Mouse (Mus musculus): ENCODE measurements around the gene Mis12. TPM values are rescaled to one million over a fixed set of nuclear protein-coding genes. Genes with fewer than 3 reads are reported as not detected.

The Mis12 gene
- total and polyA plus RNA-seq, 2 experiments from 2014 or later, result 7.6 to 12.7 TPM

DNA sequence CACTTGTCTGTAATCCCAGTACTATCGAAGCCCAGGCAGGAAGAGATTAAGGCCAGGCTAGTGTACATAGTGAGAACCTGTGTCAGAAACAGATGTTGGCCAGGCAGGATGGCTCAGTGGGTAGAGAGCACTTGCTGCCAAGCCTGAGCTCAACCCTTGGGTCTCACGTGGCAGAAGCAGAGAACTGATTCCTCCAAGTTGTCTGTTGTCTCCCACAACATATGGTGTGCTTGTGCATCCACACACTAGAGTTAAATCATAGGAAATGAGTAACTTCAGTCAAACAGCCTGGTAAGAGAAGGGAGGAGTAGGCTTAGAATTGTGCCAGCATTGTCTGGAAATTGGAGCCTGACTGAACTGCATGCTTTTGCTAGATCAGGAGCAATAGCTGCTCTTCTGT is 44.2 kb upstream of the Mis12 start:
- H3K36me3 ChIP-seq (ENCODE audit: insufficient read depth, low read length), result peaks cover 43% of the 10 kb centered on the region

DNA sequence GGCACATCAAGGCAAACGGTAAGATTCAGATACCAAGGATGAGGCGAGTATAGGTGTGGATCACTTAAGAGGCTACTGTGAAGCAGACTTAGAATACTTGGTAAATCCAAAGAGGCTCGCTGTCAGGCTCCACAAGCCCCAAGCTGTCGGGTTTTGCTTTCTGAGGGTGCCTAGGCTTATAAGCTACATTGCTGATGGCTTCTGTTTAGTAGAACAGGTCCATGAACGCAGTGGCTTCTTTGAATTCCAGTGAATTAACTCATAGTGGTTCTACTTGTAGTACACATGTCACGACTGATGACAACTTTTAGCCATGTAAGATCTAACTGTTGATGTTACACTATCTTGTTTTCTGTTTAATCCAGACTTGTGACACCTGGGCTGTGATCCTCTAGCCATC is 42.1 kb upstream of the Mis12 start:
- Histone ChIP-seq H3K9me3 (ENCODE audit: low read length) (no peaks in the 10 kb centered on the region), H3K4me2 (ENCODE audit: low read depth, low read length, poor library complexity, severe bottlenecking) (no peak overlapping the region), H3K4me3 (ENCODE audit: low read depth, low read length) (no peak overlapping the region), H3K27me3 (ENCODE audit: insufficient read depth, low read length) (no peaks in the 10 kb centered on the region), H3K4me1 (ENCODE audit: insufficient read depth, low read length) (no peaks in the 10 kb centered on the region), H3K27ac (ENCODE audit: low read depth, low read length) (no peak overlapping the region), H3K36me3 (ENCODE audit: insufficient read depth, low read length) (peaks cover 53% of the 10 kb centered on the region), H3K9ac (replicated peaks; ENCODE audit: low read length, poor library complexity, severe bottlenecking) (no peak overlapping the region)
- ATAC-seq (ENCODE audit: low FRiP score), result no peak
- no peak for DNase-seq (ENCODE audit: low spot score)
- no peak for TF ChIP-seq CTCF (IDR thresholded peaks at IDR 0.05)
- WGBS, result 95% methylated on average over 6 of the region's 6 CpGs

More for the DNA sequence above, 44.2 kb upstream of the Mis12 start:
- Histone ChIP-seq H3K4me3 (ENCODE audit: low read depth, low read length) (no peak overlapping the region), H3K4me1 (ENCODE audit: insufficient read depth, low read length) (no peaks in the 10 kb centered on the region), H3K4me2 (ENCODE audit: low read depth, low read length, poor library complexity, severe bottlenecking) (no peak overlapping the region), H3K27ac (ENCODE audit: low read depth, low read length) (no peak overlapping the region), H3K27me3 (ENCODE audit: insufficient read depth, low read length) (no peaks in the 10 kb centered on the region), H3K9me3 (ENCODE audit: low read length) (no peaks in the 10 kb centered on the region), H3K9ac (replicated peaks; ENCODE audit: low read length, poor library complexity, severe bottlenecking) (no peak overlapping the region)
- WGBS, result 78% methylated on average over 2 of the region's 2 CpGs
- ATAC-seq (ENCODE audit: low FRiP score) (no peak), DNase-seq (ENCODE audit: low spot score) (no peak)
- TF ChIP-seq CTCF (IDR thresholded peaks at IDR 0.05), result no peak

DNA sequence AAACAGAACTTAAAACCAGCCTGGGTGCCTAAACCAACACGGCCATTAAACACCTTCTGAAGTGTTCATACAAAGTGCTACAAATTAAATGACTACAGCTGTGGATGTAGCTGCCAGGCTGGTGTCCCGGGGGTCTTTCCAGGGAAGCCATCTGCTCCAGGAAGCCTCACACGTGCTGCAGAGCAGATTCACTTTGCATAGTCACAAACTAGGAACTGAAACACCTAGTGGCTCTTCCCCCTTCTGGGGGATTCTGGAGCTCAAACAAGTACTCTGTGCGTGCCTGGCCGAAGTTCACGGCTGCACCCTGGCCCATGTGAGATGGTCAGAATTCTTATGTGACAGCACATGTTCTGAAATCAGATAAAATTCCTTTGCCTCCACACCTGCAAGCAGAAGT is 39.2 kb upstream of the Mis12 start:
- H3K36me3 ChIP-seq (ENCODE audit: insufficient read depth, low read length), result peaks cover 43% of the 10 kb centered on the region
- no peaks in the 10 kb centered on the region for H3K9me3 ChIP-seq (ENCODE audit: low read length)
- WGBS, result 89% methylated on average over 6 of the region's 6 CpGs
- no peaks in the 10 kb centered on the region for H3K4me1 ChIP-seq (ENCODE audit: insufficient read depth, low read length)
- H3K9ac ChIP-seq (replicated peaks; ENCODE audit: low read length, poor library complexity, severe bottlenecking), result no peak overlapping the region
- DNase-seq (ENCODE audit: low spot score) (no peak), ATAC-seq (ENCODE audit: low FRiP score) (no peak)
- H3K4me3 ChIP-seq (ENCODE audit: low read depth, low read length), result no peak overlapping the region
- no peak overlapping the region for H3K4me2 ChIP-seq (ENCODE audit: low read depth, low read length, poor library complexity, severe bottlenecking)
- TF ChIP-seq CTCF (IDR thresholded peaks at IDR 0.05), result no peak
- H3K27me3 ChIP-seq (ENCODE audit: insufficient read depth, low read length), result no peaks in the 10 kb centered on the region
- H3K27ac ChIP-seq (ENCODE audit: low read depth, low read length), result no peak overlapping the region

DNA sequence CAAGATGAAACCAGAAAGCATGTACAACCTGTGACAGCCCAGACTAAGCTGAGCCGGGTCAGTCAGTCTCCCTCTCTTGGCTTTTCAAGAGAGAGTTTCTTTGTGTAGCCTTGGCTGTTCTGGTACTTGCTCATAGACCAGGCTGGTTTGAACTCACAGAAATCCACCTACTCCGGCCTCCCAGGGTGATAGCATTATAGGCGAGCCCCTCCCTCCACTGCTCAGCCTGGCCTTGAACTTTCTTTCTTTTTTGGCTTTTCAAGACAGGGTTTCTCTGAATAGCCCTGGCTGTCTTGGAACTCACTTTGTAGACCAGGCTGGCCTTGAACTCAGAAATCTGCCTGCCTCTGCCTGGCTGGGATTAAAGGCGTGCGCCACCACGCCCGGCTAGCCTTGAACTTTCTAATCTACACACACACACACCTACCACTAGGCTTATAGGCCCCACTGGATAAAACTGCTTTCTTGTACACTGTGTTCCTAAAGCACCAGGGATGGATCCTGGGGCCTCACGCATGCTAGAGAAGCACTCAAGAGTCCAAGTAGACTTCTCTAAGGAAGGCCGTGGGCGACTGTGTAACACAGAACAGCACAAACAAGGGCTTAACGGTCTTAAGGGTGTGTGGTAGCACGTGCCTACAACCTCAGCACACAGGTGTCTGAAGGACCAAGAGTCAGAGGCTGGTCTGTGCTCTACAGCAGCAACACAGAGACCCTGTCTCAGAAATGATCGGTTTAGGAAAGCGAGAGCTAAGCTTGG is 38.5 kb upstream of the Mis12 start:
- Histone ChIP-seq H3K27ac (ENCODE audit: low read depth, low read length) (no peak overlapping the region), H3K4me1 (ENCODE audit: insufficient read depth, low read length) (no peaks in the 10 kb centered on the region), H3K4me3 (ENCODE audit: low read depth, low read length) (no peak overlapping the region), H3K36me3 (ENCODE audit: insufficient read depth, low read length) (peaks cover 48% of the 10 kb centered on the region), H3K9ac (replicated peaks; ENCODE audit: low read length, poor library complexity, severe bottlenecking) (no peak overlapping the region), H3K9me3 (ENCODE audit: low read length) (no peaks in the 10 kb centered on the region), H3K4me2 (ENCODE audit: low read depth, low read length, poor library complexity, severe bottlenecking) (no peak overlapping the region), H3K27me3 (ENCODE audit: insufficient read depth, low read length) (no peaks in the 10 kb centered on the region)
- DNase-seq (ENCODE audit: low spot score) (no peak), ATAC-seq (ENCODE audit: low FRiP score) (no peak)
- 97% methylated on average over 14 of the region's 14 CpGs for WGBS
- no peak for TF ChIP-seq CTCF (IDR thresholded peaks at IDR 0.05)

DNA sequence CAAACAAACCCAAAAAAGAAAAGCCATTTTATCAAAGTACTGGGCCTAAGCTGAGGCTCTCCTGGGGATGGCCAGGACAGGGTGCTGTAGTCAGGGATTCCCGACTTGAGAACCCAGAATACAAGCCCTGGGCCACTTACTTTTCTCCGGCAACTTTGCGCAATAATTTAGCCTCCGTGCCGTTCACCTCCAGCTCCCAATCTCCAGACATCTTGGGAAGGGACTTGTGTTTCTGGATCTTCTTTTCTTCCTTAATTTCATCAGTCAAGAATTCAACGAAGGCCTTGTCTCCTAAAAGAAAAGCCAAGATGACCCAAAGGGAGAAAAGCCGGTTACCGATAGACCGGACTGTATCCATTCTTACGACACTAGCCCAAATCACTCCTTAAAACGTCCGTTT is 37.4 kb upstream of the Mis12 start:
- Histone ChIP-seq H3K4me2 (ENCODE audit: low read depth, low read length, poor library complexity, severe bottlenecking) (peak overlapping the region; percentile 70), H3K27ac (ENCODE audit: low read depth, low read length) (no peak overlapping the region), H3K9me3 (ENCODE audit: low read length) (no peaks in the 10 kb centered on the region), H3K4me3 (ENCODE audit: low read depth, low read length) (peak overlapping the region; percentile 99), H3K9ac (replicated peaks; ENCODE audit: low read length, poor library complexity, severe bottlenecking) (peak overlapping the region; percentile 86), H3K27me3 (ENCODE audit: insufficient read depth, low read length) (no peaks in the 10 kb centered on the region), H3K4me1 (ENCODE audit: insufficient read depth, low read length) (no peaks in the 10 kb centered on the region), H3K36me3 (ENCODE audit: insufficient read depth, low read length) (peaks cover 50% of the 10 kb centered on the region)
- TF ChIP-seq CTCF (IDR thresholded peaks at IDR 0.05), result no peak
- DNase-seq (ENCODE audit: low spot score), result no peak
- 14% methylated on average over 12 of the region's 12 CpGs for WGBS
- ATAC-seq (ENCODE audit: low FRiP score), result no peak

DNA sequence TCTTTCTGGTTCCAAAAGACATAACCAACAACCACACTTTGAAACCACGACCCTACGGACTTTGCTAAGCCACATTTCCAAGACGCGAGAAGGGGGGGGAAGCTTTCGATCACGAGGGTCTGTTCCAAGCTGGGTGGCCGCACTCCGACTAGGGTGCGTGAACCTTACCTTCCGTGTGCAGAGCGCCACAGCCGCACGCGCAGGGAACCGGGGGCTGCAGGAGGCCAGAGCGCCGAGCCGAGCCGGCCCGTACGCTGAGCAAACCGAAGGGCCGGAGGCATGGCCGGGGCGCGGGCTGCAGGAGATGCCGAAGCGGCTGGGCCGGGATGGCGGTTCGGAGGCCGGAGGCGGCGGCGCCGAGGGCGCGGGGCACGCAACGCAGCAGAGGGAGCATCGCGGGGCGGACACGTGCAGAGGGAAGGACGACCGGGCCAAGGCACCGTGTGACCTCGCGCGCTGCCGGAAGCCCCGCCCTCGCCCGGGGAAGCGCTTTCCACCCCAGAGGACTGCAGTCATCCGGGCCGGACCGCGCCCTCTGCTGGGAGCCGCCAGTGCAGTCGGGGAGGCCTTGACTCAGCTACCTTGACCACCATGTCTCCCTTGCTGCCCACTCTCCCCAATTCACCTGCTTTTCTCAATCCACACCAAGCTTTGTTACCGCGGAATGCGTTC is 36.7 kb upstream of the Mis12 start, which contains the start of gene C1qbp:
C1qbp (minus strand) TSS at position 470 of the 672 bp plus-strand sequence.
- Histone ChIP-seq H3K4me2 (ENCODE audit: low read depth, low read length, poor library complexity, severe bottlenecking) (peak within 1 kb of the TSS; percentile 70), H3K4me3 (ENCODE audit: low read depth, low read length) (peak within 1 kb of the TSS; percentile 99), H3K36me3 (ENCODE audit: insufficient read depth, low read length) (peaks cover 50% of the 10 kb centered on the region), H3K27ac (ENCODE audit: low read depth, low read length) (peak within 1 kb of the TSS; percentile 69), H3K9me3 (ENCODE audit: low read length) (no peaks in the 10 kb centered on the region), H3K27me3 (ENCODE audit: insufficient read depth, low read length) (no peaks in the 10 kb centered on the region), H3K9ac (replicated peaks; ENCODE audit: low read length, poor library complexity, severe bottlenecking) (peak within 1 kb of the TSS; percentile 86), H3K4me1 (ENCODE audit: insufficient read depth, low read length) (no peaks in the 10 kb centered on the region)
- ATAC-seq (ENCODE audit: low FRiP score) (peak; percentile 94), DNase-seq (ENCODE audit: low spot score) (peak; percentile 91)
- under 1% methylated on average over 52 of the region's 64 CpGs for WGBS
- peak; percentile 96 for TF ChIP-seq CTCF (IDR thresholded peaks at IDR 0.05)

All from midbrain, postnatal 0 days (tissue).